Mouse (Mus musculus): Measurements from ENCODE around the gene Il4ra. TPM values are rescaled to one million over a fixed set of nuclear protein-coding genes. Genes with fewer than 3 reads are reported as not detected.

The Il4ra gene
- 11.9 and 15.9 TPM in 2 replicates for total RNA-seq (2015)
- total RNA-seq (2017), result 29.8 and 31.7 TPM in 2 replicates

DNA sequence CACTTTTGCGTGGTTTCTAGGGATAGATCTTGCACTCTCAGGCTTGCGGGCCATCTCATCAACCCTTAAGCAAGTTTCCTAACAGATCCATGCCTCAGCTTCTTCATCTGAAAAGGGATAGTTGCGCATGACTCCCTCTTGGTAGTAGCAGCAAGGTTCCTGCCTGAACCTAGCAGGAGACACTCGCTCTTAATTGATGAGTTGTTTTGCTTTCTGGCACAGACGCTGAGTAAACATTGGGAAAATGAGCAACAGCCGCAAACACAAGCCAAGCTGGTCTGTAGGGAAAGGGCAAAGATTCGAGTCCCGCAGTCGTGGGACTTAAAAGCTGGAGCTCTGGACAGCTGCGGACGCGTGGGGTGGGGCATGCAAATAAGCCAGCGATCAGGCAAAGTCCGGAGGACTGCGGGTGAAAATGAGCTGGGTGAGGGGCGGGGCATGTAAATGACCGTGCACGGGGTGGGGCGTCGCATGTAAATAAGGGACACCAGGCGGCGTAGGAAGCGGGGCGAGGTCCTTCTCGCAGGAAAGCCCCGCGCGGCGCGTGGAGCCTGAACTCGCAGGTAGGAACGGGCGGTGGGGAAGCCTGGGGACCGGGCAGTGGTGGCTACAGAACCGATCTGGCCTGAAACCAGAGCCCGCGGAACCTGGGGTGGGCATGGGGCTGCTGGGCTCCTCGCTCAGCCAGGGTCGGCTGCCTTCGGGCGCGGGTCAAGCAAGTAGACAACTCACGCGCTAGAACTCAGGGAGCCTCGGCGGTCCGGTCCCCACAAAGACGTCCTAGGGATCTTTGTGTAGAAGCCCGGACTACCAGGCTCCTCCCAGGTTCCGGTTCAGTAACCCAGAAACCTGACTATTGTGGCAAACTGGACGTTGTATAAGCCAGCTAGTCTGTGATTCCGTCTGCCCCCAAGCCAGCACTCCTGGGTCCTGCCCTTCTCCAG, at the start of gene Il4ra:
Il4ra (plus strand) TSS at position 355 of the 944 bp plus-strand sequence.
- peak; percentile 79 for ATAC-seq (ENCODE audit: poor library complexity, severe bottlenecking)

DNA sequence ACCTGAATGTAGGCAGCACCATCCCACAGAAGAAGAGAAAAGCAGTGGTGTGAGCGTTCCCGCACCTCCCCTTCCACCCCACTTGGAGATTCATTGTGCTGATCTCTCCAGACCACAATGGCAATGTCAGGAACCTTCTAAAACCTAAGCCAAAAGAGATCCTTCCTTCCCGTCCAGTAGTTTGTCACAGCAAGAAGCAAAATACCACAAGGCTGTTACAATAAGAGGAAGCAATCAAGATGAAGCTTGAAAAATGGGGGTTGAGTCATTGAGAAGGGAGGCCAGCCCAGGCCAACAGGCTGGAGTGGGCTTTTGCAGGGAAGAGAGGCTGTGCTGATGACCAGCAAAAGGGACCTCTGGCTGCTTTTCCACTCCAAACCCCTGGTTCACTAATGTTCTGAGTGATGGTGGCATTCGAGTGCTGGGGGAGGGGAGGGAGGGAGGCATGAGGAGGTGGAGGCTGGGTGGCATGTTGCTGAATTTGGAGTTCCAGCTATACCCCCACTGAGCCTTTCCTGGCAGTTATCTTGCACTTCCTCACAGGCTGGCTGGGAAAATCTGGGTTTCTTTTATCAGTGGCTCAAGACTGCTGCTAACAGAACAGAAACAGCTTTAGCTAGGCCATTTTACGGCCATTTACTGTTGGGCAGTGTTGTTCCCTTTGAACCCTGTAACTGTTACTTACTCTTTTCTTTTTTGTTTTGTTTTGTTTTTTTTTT, 48.4 kb upstream of the Il4ra start:
- peak; percentile 87 for ATAC-seq (ENCODE audit: poor library complexity, severe bottlenecking)

DNA sequence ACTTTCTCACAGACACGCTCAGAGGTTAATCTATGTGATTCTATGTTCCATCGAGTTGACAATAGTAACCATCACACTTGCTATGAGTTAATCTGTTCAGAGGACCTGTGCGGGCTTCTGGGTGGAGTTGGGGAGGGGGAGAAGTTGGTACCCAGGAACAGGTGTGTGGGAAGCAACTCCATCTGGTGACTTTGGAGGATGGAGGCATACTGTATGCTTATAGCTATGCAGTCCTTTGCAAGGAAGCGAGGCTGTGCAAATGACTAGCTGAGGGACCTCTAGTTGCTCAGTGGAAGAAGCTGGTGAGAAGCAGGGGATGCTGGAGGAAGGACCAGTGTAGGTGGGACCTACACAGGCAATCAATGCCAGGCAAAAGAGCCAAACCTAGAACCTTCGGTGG, 47.3 kb upstream of the Il4ra start:
- no peak for ATAC-seq (ENCODE audit: poor library complexity, severe bottlenecking)

GRCm38 (mm10) chr7:125505568-125505967, 46.4 kb upstream of the Il4ra start:
- no peak for ATAC-seq (ENCODE audit: poor library complexity, severe bottlenecking)

DNA sequence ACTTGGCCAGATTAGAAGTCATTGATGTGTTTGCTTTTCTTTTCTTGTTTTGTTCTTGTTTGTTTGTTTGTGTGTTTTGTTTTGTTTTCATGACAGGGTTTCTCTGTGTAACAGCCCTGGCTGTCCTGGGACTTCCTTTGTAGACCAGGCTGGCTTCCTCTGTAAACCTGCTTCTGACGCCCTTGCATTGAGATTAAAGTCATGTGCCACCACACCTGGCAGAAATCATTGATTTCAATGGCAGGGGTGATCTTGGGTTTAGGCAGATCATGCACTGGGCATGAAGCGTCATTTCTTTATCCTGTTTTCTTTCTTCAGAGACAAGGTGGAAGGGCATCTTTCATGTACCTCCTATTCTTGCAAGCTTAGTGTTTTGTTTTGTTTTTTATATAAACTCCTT, 44.6 kb upstream of the Il4ra start:
- ATAC-seq (ENCODE audit: poor library complexity, severe bottlenecking), result no peak

DNA sequence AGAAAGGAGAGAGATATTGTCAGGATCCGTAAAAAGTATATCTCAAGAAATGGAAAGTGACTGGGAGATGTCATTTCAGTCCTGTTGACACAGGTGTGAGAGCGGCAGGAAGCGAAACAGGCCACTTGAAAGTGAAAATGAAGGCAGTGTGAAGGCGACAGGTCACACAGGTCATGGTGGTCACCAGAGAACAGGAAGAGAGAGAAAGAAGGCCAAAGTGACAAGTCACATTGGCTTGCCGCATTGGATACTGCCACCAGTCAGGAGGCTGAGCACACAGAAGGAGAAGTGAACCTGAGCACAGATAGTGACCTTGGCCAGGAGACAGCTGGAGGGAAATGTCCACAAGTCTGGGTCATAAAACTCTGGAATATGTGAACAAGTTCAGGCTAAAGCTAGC, 40.5 kb upstream of the Il4ra start:
- peak; percentile 80 for ATAC-seq (ENCODE audit: poor library complexity, severe bottlenecking)

DNA sequence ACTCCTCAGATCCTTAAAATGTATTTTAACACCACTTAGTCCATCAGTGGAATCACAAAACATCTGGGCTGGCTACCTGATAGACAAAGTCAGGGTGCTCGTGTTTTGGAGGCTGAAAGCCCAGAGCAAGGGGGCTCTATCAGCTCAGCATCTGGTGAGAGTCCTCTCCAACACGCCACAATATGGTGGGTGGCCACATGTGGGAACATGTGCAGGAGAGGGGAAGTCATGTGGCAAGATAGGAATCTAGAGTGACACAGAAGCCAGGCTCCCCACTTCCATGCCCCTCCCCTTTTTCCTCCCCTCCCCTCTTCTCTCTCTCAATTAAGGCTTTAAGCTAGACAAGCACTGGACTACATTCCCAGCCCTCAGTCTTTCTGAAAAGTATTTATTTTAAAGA, 40.1 kb upstream of the Il4ra start:
- peak; percentile 61 for ATAC-seq (ENCODE audit: poor library complexity, severe bottlenecking)

DNA sequence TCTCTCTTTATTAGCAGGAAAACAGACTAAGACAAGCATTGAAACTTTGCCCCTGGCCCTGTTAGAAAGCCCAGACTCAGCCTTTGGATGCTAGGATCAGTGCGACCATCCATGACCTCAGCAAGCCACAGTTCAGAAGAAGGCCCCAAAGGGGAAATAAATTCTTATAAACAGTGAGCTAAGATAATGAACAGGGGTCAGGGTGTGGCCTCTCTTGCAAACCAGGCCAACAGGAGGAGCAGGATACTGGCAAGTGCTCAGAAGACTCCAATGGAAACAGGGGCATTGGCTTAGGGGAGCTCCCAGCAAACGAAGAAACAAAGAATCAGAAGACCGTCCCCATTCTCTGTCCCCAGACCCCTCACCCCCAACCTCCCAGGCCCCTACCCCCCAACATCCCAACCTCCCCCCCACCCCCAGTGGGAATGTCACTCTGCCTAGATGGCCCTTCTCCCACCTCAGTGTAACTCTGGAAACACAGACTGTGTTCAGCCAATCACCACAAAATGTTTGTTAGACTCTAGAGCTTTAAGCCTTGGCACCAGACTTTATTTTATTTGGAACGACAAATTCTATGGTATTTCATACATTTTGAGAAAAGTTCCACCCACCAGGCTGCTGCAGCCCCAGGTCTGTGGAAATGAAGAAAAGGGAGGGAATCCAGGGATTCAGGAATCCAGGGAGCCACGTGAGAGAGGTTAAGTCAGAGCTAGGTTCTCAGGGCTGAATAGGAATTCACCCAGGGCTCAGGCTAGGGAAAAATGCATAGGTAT, 36.7 kb upstream of the Il4ra start:
- no peak for ATAC-seq (ENCODE audit: poor library complexity, severe bottlenecking)

- ATAC-seq (ENCODE audit: poor library complexity, severe bottlenecking), result no peak
Measured at GRCm38 (mm10) chr7:125516723-125517122, 35.2 kb upstream of the Il4ra start.

- no peak for ATAC-seq (ENCODE audit: poor library complexity, severe bottlenecking)
Measured at GRCm38 (mm10) chr7:125517470-125517869, 34.5 kb upstream of the Il4ra start.

DNA sequence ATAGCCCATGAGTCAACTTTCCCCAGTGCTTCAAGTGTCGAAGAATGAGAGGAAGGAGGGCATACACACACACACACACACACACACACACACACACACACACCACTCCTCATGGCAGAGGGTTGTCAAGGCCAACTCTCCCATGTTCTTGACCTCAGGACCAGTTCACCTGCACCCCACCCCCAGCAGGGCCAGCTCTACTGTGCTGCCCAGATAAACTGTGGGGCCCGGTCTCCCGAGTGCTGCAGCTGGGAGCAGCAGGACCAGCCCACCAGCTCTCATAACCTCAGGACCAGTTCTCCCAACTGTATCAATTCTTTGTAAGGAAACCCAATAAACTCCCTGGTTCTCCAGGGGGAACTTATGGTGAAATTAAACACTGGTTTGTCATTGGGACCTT, 32.2 kb upstream of the Il4ra start:
- ATAC-seq (ENCODE audit: poor library complexity, severe bottlenecking), result no peak

GRCm38 (mm10) chr7:125523051-125523450, 28.9 kb upstream of the Il4ra start:
- ATAC-seq (ENCODE audit: poor library complexity, severe bottlenecking), result no peak

- ATAC-seq (ENCODE audit: poor library complexity, severe bottlenecking), result no peak
Measured at GRCm38 (mm10) chr7:125527186-125527585, 24.7 kb upstream of the Il4ra start.

DNA sequence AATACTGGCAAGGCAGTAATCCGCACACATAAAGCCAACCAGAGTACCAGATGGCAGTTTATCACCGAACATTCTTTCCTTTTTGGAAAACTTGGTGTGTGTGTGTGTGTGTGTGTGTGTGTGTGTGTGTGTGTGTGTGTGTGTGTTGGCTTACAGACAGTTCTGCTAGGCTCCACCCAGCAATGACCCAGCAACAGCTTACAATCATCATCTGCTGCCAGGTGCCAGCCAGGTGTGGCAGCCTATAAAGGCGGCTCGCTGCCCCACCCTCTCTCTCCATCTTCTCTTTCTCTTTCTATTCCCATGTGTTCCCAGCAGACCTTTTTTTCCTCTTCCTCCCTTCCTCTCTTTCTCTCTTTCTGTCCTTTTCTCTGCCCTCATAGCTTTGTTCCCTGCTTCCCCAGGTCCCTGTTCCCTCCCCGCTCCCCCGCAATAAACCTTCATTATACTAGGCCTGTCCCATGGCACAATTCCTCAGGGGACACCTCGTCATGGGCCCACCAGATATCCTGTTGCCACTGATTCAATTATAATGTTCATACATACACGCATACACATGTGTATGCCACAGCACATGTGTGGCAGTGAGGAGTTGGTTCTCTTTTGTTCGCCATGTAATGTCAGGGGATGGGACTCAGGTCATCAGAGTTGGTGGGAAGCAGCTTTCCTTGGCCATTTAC, 23.9 kb upstream of the Il4ra start:
- no peak for ATAC-seq (ENCODE audit: poor library complexity, severe bottlenecking)

- peak; percentile 12; the same call in 1 of the 2 replicates for ATAC-seq (ENCODE audit: poor library complexity, severe bottlenecking)
Measured at GRCm38 (mm10) chr7:125539351-125539750, 12.6 kb upstream of the Il4ra start.

DNA sequence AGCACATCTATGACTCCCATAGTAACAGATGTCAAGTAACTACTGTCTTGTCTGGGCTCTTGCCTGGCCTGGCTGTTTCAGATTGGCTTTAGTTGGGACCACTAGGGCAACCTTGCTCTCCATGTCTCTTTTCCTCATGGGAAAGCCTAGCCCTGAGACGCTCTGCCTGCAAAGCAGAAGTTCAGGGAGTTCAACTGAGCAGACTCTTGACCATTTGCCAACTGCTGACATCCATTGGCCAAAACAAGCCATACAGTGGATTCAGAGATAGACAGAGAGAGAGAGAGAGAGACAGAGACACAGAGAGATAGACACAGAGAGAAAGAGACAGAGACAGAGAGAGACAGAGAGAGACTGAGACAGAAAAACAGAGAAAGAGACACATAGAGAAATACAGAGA, 10.9 kb upstream of the Il4ra start:
- ATAC-seq (ENCODE audit: poor library complexity, severe bottlenecking), result no peak

GRCm38 (mm10) chr7:125541821-125542220, 10.1 kb upstream of the Il4ra start:
- ATAC-seq (ENCODE audit: poor library complexity, severe bottlenecking), result peak; percentile 89

DNA sequence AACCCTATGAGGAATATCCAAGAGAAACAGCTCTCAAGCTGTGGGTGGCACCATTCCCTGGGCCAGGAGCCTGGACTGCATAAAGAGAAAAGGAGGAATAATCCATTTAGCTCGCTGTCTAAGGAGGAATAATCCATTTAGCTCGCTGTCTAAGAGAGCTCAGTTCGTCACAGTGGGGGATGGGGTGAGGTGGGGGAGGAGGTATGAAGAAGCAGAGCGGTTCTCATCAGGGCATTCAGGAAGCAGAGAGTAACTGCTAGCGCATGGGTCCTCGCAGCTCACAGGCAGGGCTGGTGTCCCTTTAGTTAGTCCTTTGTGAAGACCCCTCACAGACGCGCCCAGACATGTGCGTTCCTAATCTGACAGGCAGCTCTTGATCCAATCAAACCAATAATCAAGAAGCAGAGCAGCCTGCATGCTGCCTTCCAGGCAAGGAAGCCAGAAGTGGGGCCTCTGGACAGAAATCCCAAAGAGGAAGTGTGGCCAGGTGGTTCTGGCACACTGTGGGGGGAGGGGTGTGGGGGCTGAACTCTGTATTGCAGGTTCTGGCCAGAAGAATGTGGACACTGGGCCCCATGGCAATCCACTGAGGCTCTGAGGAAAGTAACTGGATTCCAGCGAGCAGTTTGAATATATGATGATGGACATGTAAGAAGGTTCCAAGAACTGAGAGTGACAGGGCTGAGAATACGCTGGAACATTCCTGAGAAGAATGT, 9.4 kb upstream of the Il4ra start:
- ATAC-seq (ENCODE audit: poor library complexity, severe bottlenecking), result peak; percentile 54

DNA sequence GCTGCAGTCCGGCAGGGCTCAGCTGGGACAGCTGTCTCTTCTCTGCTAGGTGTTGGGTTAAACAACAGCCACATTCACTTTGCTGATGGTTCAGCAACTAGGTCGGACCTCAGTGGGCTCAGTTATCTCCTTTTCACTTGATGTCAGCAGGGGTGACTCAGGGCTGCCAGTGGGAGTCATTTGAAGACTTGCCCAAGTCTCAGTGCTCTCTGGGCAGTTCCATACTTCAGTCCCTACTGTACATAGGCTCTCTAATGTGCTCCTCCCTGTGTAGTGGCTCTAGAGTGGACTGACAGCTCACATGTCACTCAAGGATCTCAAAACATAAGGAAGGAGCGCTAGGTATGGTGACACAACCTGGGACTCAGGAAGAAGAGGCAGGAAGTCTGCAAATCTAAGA, 8.4 kb upstream of the Il4ra start:
- no peak for ATAC-seq (ENCODE audit: poor library complexity, severe bottlenecking)

DNA sequence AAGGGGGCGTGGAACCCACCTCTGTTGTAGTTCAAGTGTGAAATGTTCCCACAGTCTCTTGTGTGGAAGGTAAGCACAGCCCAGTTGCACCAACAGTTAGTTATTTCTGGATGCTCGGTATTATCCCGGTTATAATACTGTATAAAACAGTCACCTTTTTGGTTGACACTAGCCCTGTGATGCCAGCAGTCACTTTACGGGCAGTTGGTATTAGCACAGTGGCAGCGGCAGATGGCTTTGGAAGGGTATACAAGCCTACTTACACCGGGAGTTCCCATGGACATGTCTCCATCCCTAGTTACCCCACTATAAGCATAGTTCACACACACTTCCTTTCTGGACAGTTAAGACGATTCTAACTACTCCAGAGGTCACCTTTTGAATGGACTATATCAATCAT, 6.6 kb upstream of the Il4ra start:
- ATAC-seq (ENCODE audit: poor library complexity, severe bottlenecking), result no peak

Data from megakaryocyte, adult 5-6 weeks (primary cell).